Mouse (Mus musculus): Measurements from ENCODE around the gene Cd68.
A peak's percentile ranks its signal among the peaks of the same experiment; 100 is the strongest.
"Not testable (repeated sequence)": the region's sequence is repeated elsewhere in the genome, so short reads cannot be mapped to it uniquely, and the experiment has no call there.

The Cd68 gene

DNA sequence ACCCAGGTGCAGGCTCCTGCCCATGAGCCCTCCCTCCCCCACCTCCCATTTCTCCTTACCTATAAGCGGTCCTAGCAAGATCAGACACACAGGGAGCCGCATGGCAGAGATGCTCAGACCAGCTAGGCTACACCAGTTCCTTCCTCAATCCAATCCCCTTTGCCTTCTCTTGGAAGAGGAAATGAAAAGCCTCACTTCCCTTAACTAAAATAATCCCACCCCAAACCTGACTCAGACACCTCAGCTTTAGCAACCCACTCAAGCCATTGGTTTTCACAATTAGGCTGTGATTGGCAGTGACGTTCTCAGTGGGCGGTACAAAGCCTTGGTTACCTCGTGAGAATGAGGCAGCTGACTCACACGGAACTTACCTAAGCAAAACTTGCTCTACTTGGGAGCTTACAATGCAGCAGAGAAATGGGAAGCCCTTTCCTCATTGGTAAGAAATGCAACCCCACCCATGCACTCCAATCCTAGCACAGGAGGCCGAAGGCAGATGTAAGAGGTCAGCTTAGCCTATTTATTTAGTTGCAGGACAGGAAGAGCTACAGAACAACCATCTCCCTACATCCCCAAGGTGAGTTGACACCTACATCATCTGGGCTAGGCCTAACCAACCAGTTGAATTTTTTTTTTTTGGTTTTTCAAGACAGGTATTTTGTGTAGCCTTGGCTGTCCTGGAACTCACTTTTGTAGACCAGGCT, at the start of gene Cd68:
Gene Cd68, minus strand, starts transcription at position 193 of the 704 bp plus-strand sequence.
- no peak for DNase-seq

DNA sequence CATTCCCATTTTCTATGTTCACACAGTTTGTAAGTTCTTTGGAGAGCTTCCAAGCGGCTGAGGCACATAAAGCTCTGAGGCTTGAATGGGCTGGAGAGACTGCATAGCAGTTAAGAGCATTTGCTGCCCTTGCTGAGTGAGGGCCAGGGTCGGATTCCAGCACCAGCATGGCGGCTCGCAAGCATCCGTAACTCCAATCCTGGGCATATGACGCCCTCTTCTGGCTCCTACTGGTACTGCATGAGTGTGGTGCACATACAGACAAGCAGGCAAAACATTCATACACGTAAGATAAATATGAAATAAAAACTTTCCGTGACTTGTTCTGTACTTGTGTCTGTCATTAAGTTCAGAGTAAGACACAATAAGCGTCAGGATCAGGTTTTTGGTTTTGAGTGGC, 49.5 kb upstream of the Cd68 start:
- DNase-seq, result no peak

DNA sequence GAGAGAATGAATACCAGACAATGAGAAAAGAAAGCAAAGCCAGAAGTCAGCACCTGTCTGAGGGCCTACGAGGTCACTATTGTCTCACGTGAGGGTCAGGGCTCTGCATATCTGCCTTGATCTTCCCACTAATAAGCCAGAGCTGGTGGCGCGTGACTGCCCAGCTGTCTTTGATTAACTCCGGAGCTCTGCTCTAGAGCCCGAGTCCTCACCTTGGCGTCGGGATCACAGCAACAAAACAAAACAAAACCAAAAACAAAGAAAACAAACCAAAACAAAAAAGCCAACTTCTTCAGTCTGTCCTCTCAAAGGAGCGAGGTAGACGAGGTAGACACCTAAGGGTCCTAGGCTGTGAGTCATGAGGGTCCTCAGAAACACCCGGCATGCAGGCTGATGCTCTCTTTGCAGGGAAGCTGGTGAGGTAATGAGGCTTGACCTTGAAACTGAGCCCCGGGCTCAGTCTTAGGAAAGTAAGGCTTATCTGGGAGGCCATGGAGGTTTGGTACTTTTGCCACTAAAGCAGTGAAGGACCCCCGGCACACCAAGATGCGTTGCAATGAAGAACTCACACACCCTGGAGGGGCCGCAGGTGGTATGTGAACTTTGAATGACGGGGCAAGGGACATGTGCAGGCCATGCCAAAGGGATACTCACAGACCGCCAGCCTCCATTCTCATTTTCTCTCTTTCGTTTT, 48.8 kb upstream of the Cd68 start:
- no peak for DNase-seq

DNA sequence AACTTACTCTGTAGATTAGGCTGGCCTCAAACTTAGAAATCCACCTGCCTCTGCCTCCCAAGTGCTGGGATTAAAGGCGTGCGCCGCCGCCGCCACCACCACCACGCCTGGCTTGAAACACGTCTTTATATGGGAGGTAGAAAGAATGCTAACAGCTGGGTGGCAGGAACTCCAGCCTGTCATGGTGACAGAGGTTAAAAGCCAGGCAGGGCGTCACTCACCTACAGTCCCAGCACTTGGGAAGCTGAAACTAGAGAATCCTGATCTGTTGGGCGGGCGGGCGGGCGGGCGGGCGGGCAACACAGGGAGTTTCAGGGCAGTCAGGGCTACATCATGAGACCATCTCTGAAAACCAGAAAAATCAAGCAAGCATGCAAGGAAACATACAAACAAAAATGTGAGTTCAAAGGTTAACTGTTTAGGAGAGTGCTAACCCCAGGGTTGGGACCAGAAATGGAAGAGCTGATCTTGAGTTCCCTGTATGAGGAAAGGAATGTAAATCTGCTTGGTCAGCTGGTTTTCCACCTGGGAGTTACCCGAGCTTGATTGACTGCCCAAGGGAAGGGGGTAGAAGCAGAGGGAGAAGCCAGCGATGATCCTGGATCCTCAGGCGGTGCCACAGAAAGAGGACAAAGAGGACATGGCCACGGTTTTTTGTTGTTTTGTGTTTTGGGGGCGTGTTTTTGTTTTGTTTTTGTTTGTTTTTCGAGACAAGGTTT, 47.2 kb upstream of the Cd68 start:
- DNase-seq, result no peak

DNA sequence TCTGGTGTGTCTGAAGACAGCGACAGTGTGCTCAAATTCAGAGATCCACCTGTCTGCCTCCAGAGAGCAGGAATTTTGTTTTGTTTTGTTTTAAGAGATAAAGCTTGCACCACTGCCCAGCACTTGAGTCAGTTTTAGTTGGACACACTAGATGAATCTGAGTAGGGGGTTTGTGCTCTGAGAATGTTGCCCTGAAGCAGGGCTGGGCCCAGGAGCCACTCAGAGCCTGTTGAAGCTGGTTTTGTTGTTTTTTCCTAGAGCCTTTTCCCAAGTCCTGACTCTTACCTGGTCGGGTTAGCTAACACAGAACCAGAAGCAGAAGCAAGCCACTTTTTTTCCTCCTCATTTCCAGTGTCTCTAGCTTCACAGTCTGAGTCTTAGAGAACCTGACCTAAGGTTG, 45.1 kb upstream of the Cd68 start:
- DNase-seq, result no peak

DNA sequence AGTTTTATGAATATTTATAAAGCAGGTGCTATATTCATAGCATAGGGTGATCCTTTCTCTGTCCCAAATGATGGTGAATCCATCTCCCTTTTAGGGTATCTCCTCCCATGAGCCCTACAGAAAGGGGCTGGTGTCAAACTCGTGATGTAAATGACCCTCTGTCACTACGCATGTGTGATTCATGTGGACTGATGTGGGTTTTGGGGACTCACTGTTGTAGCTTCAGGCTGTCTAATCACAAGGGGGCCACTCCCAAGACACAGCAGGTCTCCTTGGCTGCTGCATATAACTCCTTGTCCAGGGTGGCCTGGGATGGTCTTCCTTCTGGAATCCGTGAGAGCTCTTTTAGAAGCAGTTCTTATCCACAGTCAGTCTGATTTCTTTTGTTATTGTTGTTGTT, 44.5 kb upstream of the Cd68 start:
- no peak for DNase-seq

DNA sequence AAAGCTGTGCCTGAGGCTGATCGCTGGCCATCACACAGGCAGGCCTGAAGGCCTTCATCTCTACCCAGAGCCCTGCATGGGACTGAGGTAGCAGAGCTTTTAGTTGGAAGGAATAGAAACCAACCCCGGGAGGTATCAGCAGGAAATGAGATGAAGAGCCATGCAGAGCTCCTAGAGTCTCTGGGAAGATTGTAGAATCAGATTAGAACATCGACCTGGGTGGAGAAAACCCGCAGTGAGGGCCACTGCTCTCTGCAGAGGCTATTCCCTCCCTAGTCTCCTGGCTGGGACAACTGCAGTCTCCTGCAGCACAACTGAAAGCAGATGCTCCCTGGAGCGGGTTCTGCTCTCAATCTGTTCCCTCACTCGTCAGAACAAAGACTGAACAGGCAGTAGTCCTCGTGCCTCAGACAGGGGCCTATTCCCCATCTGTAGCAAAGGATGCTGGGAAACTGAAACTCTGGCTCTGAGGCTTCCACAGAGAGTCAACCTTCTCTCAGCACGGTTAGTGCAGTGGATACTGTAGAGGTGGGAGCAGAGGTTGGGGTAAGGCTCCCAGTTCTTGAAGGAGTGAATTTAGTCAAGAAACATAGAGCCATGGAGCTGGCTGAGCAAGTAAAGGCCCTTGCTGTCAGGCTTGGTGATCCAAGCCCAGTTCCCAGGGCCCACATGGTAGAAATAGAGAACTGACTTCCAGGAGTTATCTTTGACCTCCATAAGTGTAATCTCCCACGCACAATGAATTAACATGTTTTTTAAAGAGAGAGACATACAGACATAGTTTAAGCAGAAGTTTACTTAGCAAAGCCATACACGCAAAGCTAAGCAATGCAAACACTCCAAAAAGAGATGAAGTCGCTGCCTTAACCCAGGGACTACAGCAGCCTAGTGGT, 43.8 kb upstream of the Cd68 start:
- peak in 1 of 2 experiments; percentile 27 for DNase-seq

DNA sequence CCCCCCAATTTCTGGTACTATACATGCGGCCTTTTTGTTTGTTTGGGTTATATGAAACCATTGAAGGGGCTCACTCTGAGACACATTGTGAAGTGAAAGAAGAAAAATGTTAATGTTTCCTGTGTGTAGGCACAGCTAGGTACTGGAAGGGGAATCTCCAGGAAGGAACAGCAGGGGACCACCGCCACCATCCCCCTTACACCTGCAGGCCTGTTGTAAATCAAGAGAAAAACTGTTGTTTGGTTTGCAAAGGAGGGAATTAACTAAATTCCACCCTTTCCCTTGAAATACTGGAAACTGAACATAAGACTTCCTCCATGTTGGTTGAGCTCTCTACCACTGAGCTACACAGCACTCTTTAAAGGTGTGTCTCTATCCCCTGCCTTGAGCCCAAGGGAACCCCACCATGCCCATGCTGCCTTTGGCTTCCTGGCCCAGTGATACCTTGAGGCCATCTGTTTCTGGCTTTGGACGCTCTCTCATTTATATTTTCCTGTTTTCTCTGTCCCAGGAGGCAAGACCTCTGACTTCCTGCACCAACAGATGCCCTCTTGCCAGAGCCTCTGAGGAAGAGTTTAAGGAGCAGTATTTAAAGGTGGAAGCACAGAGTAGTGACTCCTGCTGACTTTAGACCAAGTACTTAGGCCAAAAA, 42.8 kb upstream of the Cd68 start:
- DNase-seq, result peak; percentile 37 to 38

DNA sequence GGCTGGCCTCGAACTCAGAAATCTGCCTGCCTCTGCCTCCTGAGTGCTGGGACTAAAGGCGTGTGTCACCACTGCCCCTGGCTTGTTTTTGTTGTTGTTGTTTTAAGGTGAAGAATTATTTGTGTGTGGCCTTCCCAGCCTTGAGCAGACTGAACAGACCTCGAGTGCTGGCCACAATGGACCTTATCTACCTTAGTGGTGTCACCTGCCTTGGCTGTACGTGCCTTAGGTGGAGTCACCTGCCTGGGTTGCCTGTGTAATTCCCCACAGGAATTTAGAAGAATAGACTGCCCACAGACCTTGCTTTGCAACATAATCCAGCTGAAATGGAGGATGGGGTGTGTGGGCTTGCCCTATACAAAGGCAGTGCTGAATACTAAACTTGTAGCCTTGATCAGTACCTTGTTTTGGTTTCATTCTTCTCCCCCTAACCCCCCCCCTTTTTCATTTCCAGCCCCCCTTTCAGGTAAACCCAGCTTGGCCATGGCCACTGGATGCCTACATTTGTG, 42.0 kb upstream of the Cd68 start:
- DNase-seq, result no peak

DNA sequence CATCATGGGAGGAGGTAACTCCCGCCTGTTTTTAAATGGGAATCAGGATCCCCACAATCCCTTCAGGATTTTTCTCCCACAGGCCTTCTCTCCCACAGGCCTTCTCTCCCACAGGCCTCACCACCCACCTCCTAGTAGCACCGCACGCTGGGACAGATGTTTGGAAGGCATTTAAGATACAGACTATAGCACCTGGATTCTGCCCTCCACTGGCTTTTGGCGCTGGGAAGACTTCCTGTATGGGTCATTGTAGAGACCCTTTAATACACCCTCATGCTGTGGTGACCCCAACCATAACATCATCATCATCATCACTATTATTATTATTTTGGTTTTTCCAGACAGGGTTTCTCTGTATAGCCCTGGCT, 41.5 kb upstream of the Cd68 start:
- DNase-seq, result no peak

DNA sequence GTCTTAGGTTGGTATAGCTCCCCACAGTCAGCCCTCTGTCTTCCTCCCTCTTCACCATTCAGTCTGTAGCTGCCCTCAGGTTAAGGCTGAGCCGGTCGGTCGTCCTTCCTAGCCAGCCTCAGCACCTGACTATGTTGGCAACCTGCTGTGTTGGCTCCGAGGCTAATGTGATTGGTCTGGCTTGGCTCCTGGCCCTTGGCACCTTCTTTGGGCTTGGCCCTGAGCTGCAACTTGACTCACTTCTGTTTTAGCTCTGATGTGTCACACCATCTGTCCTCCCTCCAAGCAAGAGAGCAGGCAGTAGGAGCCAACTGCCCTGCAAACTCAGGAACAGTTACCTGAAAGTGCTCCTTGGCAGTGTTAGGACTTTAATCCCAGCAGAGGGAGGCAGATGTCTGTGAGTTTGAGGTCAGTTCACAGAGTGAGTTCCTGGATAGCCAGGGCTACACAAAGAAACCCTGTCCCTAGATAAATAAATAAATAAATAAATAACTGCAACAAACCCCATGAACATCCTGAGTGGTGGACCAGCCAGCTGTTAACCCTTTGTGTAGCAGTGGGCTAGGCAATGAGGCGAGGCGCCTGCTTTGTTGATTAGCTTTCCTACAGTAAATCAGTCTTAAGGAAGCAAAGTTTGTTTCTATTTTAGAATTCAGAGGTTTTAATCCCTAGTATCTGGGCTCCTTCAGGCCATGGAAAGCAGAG, 41.0 kb upstream of the Cd68 start:
- DNase-seq, result peak; percentile 96 to 97

DNA sequence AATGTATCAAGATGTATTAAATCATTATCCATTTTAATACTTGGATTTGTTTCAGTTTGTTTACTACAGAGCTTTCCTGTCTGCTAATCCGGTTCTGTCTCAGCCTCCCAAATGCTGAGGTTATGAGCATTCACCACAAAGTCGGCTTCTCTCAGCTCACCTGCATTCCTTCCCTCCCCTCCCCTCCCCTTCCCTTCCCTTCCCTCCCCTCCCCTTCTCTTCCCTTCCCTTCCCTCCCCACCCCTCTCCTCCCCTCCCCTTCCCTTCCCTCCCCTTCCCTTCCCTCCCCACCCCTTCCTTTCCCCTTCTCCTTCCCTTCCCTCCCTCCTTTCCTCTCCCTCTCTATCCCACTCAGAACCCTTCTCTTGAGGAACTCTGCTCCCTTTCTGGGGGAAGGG, 38.7 kb upstream of the Cd68 start:
- DNase-seq, result no peak

DNA sequence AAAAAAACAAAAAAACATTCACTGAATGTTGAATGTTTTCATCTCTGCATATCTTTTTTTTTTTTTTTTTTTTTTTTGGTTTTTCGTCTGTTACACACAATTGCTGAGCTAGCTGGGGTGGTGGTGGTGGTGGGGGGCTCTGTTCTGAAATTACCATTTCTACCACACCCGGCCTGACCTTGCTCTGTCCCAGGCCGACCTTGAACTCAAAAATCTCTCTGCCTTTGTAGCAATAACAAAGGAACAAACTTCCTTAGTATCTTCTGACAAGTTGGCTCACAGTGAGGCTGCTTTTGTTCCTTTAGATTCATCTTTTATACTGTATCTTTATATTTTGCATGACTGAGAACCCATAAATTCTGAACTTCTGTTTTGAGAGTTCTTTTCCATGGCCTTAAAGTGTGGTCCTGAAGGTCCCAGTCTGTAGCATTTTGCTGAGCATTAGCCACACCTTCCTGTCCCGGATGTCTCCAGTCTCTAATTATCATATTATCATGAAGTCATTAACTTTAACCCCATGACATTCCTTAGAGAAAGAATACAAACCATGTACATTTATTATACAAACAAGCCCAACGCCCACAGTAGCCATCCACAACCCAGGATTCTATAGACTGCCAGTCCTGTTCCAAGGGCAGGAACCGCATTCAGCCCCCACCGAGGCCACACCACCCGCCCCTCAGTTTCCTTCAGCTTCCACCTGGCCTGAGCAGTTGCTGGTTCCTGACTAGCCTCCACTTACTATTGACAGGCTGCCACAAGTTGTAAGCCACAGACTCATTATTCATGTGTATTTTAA, 38.1 kb upstream of the Cd68 start:
- DNase-seq, result no peak

DNA sequence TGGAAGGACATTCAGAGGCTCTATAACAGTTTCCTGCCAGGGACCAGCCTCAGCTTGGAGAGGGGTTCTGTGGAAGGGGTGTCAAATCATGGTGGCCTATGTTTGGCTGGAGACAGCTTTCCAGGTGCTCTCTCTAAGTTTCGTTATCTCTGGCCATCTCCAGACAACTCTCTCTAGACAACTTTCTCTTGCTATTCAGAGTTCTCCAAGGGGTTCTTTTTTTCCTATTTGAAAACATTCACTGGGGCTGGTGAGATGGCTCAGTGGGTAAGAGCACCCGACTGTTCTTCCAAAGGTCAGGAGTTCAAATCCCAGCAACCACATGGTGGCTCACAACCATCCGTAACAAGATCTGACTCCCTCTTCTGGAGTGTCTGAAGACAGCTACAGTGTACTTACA, 37.4 kb upstream of the Cd68 start:
- DNase-seq, result not testable (repeated sequence)

DNA sequence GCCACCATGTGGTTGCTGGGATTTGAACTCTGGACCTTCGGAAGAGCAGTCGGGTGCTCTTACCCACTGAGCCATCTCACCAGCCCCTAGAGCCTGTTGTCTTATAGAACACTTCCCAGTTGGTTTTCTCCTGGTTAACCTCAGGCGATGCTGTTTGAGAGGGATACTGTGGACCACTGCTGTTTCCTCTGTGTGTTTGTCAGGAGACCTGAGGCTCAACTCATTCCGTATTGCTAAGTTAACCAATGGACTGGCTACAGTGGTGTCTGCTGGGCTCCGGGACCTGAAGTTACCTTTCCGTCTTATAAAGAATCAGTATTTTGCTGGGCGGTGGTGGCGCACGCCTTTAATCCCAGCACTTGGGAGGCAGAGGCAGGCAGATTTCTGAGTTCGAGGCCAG, 36.9 kb upstream of the Cd68 start:
- not testable (repeated sequence) for DNase-seq

DNA sequence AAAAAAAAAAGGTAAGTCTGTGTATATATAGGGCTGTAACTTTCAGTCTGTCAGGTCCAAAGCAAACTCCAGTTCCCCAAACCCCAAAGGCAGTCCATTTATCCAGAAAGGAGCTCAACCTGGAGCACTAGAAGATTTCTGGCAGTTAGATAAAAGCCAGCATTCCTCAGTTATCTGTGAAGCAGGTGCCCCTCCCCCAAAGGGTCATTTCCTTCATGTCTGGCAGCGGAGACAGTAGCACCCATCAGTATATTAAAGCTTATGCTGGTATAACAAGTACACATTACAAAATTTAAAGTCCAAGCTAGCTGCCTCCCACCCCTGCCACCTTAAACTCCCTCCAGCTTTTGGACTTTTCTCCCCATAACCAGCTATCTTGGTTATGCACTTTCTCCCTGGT, 33.6 kb upstream of the Cd68 start:
- no peak for DNase-seq

DNA sequence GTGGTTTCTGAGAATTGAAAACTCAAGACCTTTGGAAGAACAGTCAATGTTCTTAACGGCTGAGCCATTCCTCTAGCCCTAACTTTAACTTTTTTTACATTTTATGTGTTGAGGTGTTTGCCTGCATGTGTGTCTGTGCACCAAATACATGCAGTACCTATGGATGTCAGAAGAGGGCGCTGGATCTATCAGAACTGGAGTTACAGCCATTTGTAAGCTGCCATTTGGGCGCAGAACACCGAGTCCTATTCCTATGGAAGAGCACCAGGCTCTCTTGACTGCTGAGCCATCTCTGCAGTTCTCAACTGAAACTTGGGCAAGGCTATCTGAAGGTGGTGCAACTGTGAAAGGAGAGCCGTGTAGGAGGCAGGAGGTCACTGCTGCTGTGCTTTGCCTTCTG, 32.6 kb upstream of the Cd68 start:
- DNase-seq, result no peak

DNA sequence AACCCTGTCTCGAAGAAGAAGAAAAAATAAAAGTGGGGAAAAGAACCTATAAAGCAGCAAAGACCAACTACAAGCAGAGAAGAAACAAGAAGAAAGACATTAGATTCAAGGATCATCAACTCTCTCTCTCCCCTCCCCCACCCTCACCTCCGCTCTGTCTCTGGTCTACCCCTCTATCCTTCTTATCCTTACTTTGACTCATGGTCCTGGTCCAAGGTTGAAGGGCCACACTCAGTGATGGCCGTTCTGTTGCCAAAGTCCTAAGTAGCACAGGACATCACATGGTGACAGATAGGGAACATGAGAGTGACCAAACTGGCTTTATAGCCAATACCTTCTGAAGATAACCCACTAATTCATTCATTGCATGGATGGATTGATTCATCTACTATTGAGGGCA, 31.4 kb upstream of the Cd68 start:
- DNase-seq, result no peak

DNA sequence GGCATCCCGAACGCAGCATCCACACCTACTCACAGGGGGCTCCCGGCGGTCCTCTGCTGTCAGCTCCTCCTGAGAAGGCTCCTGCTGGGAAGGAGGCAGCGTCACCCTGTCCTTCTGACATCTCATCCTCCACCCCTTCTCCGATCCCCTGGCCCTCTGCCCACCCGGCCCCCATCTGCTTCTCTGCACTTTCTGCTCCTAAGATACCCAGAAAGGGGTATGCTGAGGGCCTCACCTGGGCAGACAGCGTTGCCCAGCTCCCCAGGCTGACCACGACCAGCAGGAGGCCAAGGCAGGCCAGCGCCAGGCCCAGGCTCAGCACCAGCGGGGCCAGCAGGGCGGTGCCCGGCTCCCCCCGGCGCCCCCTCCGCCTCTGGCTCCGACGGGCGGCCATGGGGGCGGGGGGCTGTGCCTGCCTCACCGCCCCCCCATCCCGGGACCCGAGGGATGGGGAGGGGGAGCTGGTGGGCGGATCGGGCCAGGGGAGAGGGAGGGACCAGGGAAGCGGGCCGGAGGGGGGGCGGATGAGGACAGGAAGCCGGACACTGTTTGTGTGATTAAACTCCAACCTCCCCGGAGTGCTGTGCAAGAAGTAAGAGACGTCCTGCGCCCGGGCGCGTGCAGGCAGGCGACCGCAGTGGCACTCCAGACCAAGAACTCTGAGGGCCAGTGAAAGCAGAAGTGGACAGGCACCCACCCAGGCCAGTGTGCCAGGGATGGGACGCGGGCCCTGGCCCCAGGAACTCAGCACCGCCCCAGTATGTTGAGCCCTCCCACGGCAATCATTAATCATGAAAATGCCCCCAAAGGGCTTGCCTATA, 29.6 kb upstream of the Cd68 start, which contains the start of the genes Tnfsf12 and Tnfsfm13:
Gene Tnfsf12, minus strand, starts transcription at position 489 of the 821 bp plus-strand sequence.
Gene Tnfsfm13, minus strand, starts transcription at position 738 of the 821 bp plus-strand sequence.
- DNase-seq, result peak; percentile 63 to 71

DNA sequence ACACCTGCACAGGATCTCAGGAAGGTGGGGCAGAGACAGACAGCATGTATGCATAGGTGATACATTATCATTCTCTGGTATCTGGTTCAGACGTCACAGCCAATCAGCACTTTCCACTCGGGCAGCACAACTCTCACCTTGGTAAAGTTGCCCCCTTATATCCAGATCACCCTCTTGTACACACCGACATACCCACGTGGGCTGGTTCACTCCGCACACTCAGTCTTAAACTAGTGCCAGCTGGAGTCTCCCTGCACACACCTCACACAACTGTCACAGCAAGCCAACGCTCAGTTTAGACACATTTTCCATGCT, 29.1 kb upstream of the Cd68 start:
- DNase-seq, result no peak

All from cerebellum, adult 18-20 months (tissue).